Mouse (Mus musculus): ENCODE measurements at regions not wholly inside any gene's neighbourhood (a gene's known extent, or its start where the extent isn't known, plus 50 kb on each side); places are given as distances from the start of the nearest gene placed in this dataset.
A peak's percentile ranks its signal among the peaks of the same experiment; 100 is the strongest.

DNA sequence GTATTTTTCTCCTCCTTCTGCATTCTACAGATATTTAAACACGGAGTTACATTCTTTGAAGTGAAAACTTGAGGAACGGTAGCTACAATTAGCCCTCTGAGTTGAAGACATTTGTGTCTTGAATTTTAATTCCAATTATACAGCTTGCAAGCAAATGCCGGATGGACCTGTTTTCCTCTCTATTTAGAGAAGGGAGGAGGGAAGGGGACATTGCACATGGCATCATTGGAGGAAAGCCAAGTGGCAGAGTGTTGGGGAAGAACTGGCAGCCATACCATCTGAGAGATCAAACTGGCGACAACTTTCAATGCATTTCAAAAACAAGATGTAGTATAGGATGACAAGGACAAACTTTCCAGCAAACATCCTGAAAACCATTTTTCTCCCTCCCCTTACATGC is 493.4 kb downstream of the Cenpc1 start:
- Histone ChIP-seq H3K4me3 (ENCODE audit: low read length) (no peak overlapping the region), H3K36me3 (ENCODE audit: control insufficient read depth, insufficient read depth, low read length) (no peaks in the 10 kb centered on the region), H3K27ac (ENCODE audit: low read length) (no peak overlapping the region), H3K4me1 (replicated peaks; ENCODE audit: control insufficient read depth, insufficient read depth, low read length) (peaks cover 3% of the 10 kb centered on the region), H3K9me3 (ENCODE audit: control insufficient read depth, low read length) (no peaks in the 10 kb centered on the region), H3K4me2 (ENCODE audit: low read depth, low read length) (no peak overlapping the region), H3K9ac (ENCODE audit: low read length) (no peak overlapping the region), H3K27me3 (ENCODE audit: control insufficient read depth, insufficient read depth, low read depth, low read length) (no peaks in the 10 kb centered on the region)
- 48% methylated on average over 4 of the region's 4 CpGs for WGBS
- ATAC-seq (ENCODE audit: low read depth), result no peak

DNA sequence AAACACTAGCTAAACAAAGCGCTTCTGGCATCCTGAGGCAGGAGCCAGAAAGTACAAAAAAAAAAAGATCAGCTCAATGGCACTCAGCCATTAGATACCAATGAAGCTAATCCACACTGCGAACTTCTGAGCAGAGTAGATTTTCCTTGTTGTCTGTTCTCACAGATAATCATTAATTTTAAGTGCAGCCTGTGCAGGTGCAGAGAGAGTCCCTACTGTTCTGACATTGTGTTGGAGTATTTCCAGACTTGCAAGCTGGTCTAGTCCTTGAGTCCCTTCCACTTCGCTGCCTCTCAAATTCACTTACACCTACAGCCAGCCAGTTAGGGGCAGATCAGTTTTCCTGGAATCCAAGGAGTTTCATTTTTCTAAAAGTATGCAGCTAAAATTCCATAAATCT is 494.0 kb downstream of the Cenpc1 start:
- Histone ChIP-seq H3K27ac (ENCODE audit: low read length) (no peak overlapping the region), H3K4me1 (replicated peaks; ENCODE audit: control insufficient read depth, insufficient read depth, low read length) (peaks cover 3% of the 10 kb centered on the region), H3K4me2 (ENCODE audit: low read depth, low read length) (no peak overlapping the region), H3K36me3 (ENCODE audit: control insufficient read depth, insufficient read depth, low read length) (no peaks in the 10 kb centered on the region), H3K9ac (ENCODE audit: low read length) (no peak overlapping the region), H3K9me3 (ENCODE audit: control insufficient read depth, low read length) (no peaks in the 10 kb centered on the region), H3K27me3 (ENCODE audit: control insufficient read depth, insufficient read depth, low read depth, low read length) (no peaks in the 10 kb centered on the region), H3K4me3 (ENCODE audit: low read length) (no peak overlapping the region)
- WGBS, result 42% methylated on average over 3 of the region's 3 CpGs
- ATAC-seq (ENCODE audit: low read depth), result peak; percentile 31; the same call in 1 of the 2 replicates

DNA sequence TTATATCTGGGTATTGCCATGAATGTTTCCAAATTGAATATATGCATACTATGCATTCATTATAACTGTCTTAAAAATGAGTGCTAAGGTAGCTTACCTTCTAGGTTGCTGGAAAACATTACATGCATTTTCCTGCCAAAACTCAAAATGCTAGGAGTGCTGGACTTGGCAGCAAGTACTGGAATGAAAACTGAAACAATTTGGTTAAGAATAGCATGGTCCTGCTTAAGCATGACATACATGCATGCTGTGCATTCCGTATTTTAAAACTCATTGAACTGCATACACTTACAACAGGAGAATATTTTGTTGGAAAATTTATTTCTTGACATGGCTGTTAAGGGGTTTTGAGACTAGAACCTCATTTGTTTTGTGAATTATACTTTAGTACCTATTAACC is 529.1 kb downstream of the Cenpc1 start:
- 78% methylated on average over 1 of the region's 1 CpGs for WGBS
- Histone ChIP-seq H3K27ac (ENCODE audit: low read length) (no peak overlapping the region), H3K4me2 (ENCODE audit: low read depth, low read length) (no peak overlapping the region), H3K9ac (ENCODE audit: low read length) (no peak overlapping the region), H3K36me3 (ENCODE audit: control insufficient read depth, insufficient read depth, low read length) (no peaks in the 10 kb centered on the region), H3K27me3 (ENCODE audit: control insufficient read depth, insufficient read depth, low read depth, low read length) (no peaks in the 10 kb centered on the region), H3K4me1 (replicated peaks; ENCODE audit: control insufficient read depth, insufficient read depth, low read length) (no peaks in the 10 kb centered on the region), H3K9me3 (ENCODE audit: control insufficient read depth, low read length) (no peaks in the 10 kb centered on the region), H3K4me3 (ENCODE audit: low read length) (no peak overlapping the region)
- ATAC-seq (ENCODE audit: low read depth), result no peak

DNA sequence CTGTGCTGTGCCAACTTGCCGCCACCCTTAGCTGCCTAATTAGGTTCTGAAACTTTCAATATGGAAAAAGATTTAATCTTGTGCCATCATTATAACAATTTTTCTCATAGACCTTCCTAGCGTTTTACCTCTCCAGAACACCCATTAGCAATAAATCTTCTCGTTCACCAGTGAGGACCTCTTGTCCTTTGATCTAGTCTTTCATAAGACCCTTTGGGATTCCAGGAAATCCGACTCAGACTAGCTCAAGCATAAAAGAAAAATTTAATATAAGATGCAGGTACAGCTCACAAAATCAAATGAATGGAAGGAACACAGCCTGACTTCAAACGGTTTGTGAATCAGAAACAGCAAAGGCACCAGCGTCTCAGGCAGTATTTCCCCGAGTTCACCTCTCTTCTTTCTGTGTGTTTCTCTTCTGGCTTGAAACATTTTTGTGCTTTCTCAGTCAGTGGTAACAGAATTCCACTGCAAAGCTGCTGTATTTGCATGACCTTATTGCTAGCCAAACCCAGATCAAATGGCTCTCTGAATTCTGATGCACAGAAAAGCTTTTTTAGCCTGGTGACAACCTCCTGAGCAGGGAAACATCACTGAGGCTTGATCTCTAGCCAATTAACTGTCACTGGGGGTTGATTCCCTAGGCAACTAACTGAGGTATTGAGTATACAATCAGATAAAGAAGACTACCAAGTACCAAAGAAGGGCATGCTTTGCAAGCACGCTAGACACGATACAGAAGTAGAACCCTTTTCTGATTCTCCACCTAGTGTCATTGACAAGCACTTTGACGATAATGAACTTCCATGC is 539.8 kb downstream of the Cenpc1 start:
- Histone ChIP-seq H3K4me1 (replicated peaks; ENCODE audit: control insufficient read depth, insufficient read depth, low read length) (no peaks in the 10 kb centered on the region), H3K4me3 (ENCODE audit: low read length) (no peak overlapping the region), H3K9me3 (ENCODE audit: control insufficient read depth, low read length) (no peaks in the 10 kb centered on the region), H3K27ac (ENCODE audit: low read length) (no peak overlapping the region), H3K4me2 (ENCODE audit: low read depth, low read length) (no peak overlapping the region), H3K36me3 (ENCODE audit: control insufficient read depth, insufficient read depth, low read length) (no peaks in the 10 kb centered on the region), H3K9ac (ENCODE audit: low read length) (no peak overlapping the region), H3K27me3 (ENCODE audit: control insufficient read depth, insufficient read depth, low read depth, low read length) (no peaks in the 10 kb centered on the region)
- ATAC-seq (ENCODE audit: low read depth), result no peak
- 76% methylated on average over 10 of the region's 10 CpGs for WGBS

DNA sequence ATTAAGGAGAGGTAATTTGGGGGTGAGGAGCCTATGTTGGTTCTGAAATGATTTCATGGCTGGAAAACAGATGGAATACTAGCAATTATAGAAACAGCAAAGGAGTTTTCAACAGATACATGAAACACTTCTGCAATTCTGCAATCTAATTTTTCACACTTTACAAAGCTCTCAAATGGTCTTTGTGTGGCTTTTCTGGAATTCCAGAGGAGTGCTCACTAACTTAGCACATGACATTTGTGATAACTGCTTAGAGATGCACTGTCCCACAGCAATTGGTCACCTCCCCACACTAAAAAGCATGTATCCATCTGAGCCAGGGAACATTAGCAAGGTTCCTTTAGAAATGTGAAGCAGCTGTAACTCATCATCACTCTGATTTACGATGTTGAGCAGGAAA is 560.1 kb downstream of the Cenpc1 start:
- no peaks in the 10 kb centered on the region for H3K9me3 ChIP-seq (ENCODE audit: control insufficient read depth, low read length)
- H3K9ac ChIP-seq (ENCODE audit: low read length), result no peak overlapping the region
- no peaks in the 10 kb centered on the region for H3K4me1 ChIP-seq (replicated peaks; ENCODE audit: control insufficient read depth, insufficient read depth, low read length)
- H3K27me3 ChIP-seq (ENCODE audit: control insufficient read depth, insufficient read depth, low read depth, low read length), result no peaks in the 10 kb centered on the region
- no peak overlapping the region for H3K4me3 ChIP-seq (ENCODE audit: low read length)
- no peak overlapping the region for H3K27ac ChIP-seq (ENCODE audit: low read length)
- no peak for ATAC-seq (ENCODE audit: low read depth)
- 60% methylated on average over 1 of the region's 1 CpGs for WGBS
- no peak overlapping the region for H3K4me2 ChIP-seq (ENCODE audit: low read depth, low read length)
- no peaks in the 10 kb centered on the region for H3K36me3 ChIP-seq (ENCODE audit: control insufficient read depth, insufficient read depth, low read length)

DNA sequence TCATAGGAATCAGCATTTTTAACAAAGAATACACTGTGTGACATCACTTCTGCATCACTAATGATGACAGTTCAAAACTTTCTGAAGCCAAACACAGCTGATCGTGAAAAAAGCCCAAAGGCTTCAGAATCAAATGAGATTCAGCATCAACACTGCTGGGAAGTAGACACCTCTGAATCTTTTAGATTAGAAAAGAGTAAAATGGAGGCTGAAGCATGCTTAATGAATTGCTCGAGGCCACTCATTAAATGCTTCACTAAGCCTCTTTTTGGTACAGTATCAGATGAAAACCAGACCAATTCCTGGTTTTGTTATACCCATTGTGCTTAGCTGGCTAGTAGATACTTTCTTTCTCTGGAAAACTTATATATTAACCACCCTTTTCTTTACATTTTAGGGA is 568.1 kb downstream of the Cenpc1 start:
- H3K36me3 ChIP-seq (ENCODE audit: control insufficient read depth, insufficient read depth, low read length), result no peaks in the 10 kb centered on the region
- no peaks in the 10 kb centered on the region for H3K9me3 ChIP-seq (ENCODE audit: control insufficient read depth, low read length)
- H3K4me1 ChIP-seq (replicated peaks; ENCODE audit: control insufficient read depth, insufficient read depth, low read length), result no peaks in the 10 kb centered on the region
- no peak overlapping the region for H3K9ac ChIP-seq (ENCODE audit: low read length)
- no peak for ATAC-seq (ENCODE audit: low read depth)
- H3K4me2 ChIP-seq (ENCODE audit: low read depth, low read length), result no peak overlapping the region
- no peak overlapping the region for H3K27ac ChIP-seq (ENCODE audit: low read length)
- H3K4me3 ChIP-seq (ENCODE audit: low read length), result no peak overlapping the region
- no peaks in the 10 kb centered on the region for H3K27me3 ChIP-seq (ENCODE audit: control insufficient read depth, insufficient read depth, low read depth, low read length)
- WGBS, result 70% methylated on average over 2 of the region's 2 CpGs

DNA sequence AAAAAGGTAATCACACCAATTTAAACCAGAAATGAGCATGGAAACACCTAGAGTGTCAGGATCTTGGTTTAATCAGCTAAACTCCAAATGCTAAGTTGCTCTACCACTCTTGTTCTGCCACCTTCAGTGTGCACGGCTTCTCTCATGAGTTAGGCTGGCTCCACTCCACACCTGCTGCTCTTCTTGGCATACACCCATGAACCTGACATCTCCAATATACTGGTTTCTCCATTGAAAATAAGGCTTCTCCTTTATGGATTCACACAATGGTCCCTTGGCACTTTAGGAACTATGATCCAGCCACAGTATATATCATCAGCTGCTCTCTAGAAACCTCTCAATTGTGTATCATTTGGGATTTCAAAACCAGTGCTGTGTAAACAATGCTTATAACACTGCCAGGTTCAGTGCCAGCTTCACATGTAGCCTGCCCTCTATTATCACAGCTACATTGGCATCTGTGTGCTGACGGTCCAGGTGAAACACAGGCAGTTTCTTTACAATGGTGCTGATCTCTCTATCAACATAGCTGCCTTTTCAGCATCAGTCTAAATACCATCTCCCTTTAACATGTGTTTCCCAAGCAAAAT is 579.6 kb downstream of the Cenpc1 start:
- Histone ChIP-seq H3K9me3 (ENCODE audit: control insufficient read depth, low read length) (no peaks in the 10 kb centered on the region), H3K4me1 (replicated peaks; ENCODE audit: control insufficient read depth, insufficient read depth, low read length) (no peaks in the 10 kb centered on the region), H3K9ac (ENCODE audit: low read length) (no peak overlapping the region), H3K27me3 (ENCODE audit: control insufficient read depth, insufficient read depth, low read depth, low read length) (no peaks in the 10 kb centered on the region), H3K4me3 (ENCODE audit: low read length) (no peak overlapping the region), H3K27ac (ENCODE audit: low read length) (no peak overlapping the region), H3K36me3 (ENCODE audit: control insufficient read depth, insufficient read depth, low read length) (no peaks in the 10 kb centered on the region), H3K4me2 (ENCODE audit: low read depth, low read length) (no peak overlapping the region)
- 79% methylated on average over 2 of the region's 2 CpGs for WGBS
- no peak for ATAC-seq (ENCODE audit: low read depth)

DNA sequence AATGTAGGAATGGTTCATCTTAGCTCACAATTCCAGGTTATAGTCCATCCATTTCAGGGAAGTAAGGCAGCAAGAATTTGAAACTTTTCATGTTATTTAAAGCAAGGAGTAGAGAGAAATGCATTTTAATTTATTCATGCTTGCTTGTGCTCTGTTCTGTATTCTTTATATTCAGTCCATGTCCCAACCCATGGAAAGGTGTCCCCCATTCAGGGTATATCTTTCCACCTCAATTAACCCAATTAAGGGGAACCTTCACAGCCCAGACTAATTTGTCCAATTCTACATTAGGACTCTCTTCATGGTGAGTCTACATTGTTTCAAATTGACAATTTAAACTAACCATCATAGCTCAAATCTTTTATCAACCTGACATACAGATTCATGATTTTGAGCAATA is 580.2 kb downstream of the Cenpc1 start:
- Histone ChIP-seq H3K4me3 (ENCODE audit: low read length) (no peak overlapping the region), H3K9me3 (ENCODE audit: control insufficient read depth, low read length) (no peaks in the 10 kb centered on the region), H3K36me3 (ENCODE audit: control insufficient read depth, insufficient read depth, low read length) (no peaks in the 10 kb centered on the region), H3K27me3 (ENCODE audit: control insufficient read depth, insufficient read depth, low read depth, low read length) (no peaks in the 10 kb centered on the region), H3K27ac (ENCODE audit: low read length) (no peak overlapping the region), H3K4me2 (ENCODE audit: low read depth, low read length) (no peak overlapping the region), H3K4me1 (replicated peaks; ENCODE audit: control insufficient read depth, insufficient read depth, low read length) (no peaks in the 10 kb centered on the region), H3K9ac (ENCODE audit: low read length) (no peak overlapping the region)
- ATAC-seq (ENCODE audit: low read depth), result no peak

DNA sequence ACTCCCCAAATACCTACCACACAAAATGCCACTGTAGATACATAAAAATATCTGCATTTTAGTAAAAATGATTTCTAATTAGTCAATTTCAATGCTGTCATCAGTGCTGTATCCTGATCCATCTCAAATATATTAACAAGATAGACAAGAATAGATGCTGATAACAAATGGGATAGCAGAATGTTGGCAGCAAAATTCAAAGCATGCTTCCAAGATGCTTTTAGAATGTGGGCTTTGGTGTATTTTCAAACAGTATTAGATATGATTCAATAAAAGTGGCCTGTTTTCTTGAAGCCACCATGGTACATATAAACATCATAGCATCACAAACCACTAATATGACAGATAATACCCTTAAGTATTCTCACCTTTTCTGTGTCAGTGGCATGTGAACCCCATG is 597.6 kb downstream of the Cenpc1 start:
- no peak for ATAC-seq (ENCODE audit: low read depth)

More for the DNA sequence above, 597.6 kb downstream of the Cenpc1 start:
- no peak overlapping the region for H3K4me2 ChIP-seq (ENCODE audit: low read depth, low read length)
- no peaks in the 10 kb centered on the region for H3K36me3 ChIP-seq (ENCODE audit: control insufficient read depth, insufficient read depth, low read length)
- H3K9ac ChIP-seq (ENCODE audit: low read length), result no peak overlapping the region
- H3K4me1 ChIP-seq (replicated peaks; ENCODE audit: control insufficient read depth, insufficient read depth, low read length), result no peaks in the 10 kb centered on the region
- H3K27me3 ChIP-seq (ENCODE audit: control insufficient read depth, insufficient read depth, low read depth, low read length), result no peaks in the 10 kb centered on the region
- no peak overlapping the region for H3K27ac ChIP-seq (ENCODE audit: low read length)
- no peaks in the 10 kb centered on the region for H3K9me3 ChIP-seq (ENCODE audit: control insufficient read depth, low read length)
- no peak overlapping the region for H3K4me3 ChIP-seq (ENCODE audit: low read length)

Measured in lung, embryonic 16.5 days (tissue).